Mouse (Mus musculus) spleen, postnatal 36 days (tissue): ENCODE results near the gene Fam71f2.

Source experiments
- DNase-seq, 2 experiments: peaks; one replicate each; pipeline ENCODE4 v3.0.0; 2022; ENCODE audit warnings: low spot score in 2 of 2, mixed read lengths in 1 of 2

Gene Fam71f2

DNA sequence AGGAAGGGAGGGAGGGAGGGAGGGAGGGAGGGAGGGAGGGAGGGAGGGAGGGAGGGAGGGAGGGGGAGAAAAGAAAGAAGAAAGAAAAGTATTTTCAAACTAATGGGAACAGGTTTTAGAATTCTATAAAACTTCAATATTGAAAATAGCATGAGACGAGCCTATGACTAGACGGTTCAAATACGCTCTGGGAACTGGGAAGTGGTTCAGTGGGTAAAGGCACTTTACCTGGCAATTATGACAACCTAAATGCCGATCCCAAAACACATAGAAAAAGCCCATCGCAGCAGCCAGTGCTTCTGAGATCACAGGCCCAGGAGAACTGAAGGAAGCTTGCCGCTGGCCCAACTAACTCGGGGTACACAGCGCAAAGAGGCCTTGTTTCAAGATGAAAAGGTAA is at the start of gene Fam71f2:
Fam71f2 (plus strand) TSS at position 301 of the 400 bp plus-strand sequence.
- no peak for DNase-seq

- no peak for DNase-seq
Observed at GRCm38 (mm10) chr6:29230386-29230785, 49.0 kb upstream of the Fam71f2 start.

DNA sequence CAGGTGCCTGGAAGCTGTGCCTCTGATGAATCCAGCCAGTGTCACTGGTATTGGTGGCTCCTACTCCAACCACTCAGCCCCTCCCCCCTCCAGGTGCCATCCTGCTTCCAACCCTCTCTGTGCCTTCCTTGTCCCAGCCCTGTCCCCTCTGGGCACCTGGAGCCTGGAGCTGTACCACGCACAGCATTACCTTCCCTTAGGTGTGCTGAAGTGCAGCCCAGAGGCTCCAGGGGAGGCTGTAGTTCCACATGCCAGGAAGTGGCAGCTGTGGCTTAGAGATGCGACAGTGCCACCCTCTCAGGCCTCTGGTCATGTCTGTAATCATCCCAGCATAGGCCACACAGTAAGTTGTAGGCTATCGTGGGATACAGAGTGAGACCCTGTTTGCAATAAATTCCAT is 47.6 kb upstream of the Fam71f2 start:
- DNase-seq, result no peak

GRCm38 (mm10) chr6:29232321-29232720 is 47.1 kb upstream of the Fam71f2 start:
- peak; percentile 39 to 47 for DNase-seq

- no peak for DNase-seq
Observed at GRCm38 (mm10) chr6:29233710-29234109, 45.7 kb upstream of the Fam71f2 start.

GRCm38 (mm10) chr6:29234272-29234671 is 45.1 kb upstream of the Fam71f2 start:
- peak in 1 of 2 experiments; percentile 25 for DNase-seq

- peak; percentile 28 to 41 for DNase-seq
Observed at GRCm38 (mm10) chr6:29240806-29241205, 38.6 kb upstream of the Fam71f2 start.

DNA sequence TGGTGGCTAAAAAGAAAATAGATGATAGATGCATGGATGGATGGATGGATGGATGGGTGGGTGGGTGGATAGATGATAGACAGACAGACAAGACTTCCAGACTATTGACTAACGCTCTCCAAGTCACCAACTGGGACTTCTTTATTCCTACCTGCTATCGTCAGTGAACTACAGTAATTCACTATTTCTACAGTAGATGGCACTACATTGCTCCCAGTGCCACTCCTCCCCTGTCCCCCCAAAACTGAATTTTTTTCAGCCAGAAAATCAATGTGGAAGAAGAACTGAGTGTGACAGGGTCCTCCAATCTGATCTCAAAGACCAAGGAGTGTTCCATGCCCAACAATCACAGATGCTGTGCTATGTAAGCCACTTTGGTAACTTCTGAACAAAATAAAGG is 37.7 kb upstream of the Fam71f2 start:
- no peak for DNase-seq

- no peak for DNase-seq
Observed at GRCm38 (mm10) chr6:29242265-29242664, 37.1 kb upstream of the Fam71f2 start.

DNA sequence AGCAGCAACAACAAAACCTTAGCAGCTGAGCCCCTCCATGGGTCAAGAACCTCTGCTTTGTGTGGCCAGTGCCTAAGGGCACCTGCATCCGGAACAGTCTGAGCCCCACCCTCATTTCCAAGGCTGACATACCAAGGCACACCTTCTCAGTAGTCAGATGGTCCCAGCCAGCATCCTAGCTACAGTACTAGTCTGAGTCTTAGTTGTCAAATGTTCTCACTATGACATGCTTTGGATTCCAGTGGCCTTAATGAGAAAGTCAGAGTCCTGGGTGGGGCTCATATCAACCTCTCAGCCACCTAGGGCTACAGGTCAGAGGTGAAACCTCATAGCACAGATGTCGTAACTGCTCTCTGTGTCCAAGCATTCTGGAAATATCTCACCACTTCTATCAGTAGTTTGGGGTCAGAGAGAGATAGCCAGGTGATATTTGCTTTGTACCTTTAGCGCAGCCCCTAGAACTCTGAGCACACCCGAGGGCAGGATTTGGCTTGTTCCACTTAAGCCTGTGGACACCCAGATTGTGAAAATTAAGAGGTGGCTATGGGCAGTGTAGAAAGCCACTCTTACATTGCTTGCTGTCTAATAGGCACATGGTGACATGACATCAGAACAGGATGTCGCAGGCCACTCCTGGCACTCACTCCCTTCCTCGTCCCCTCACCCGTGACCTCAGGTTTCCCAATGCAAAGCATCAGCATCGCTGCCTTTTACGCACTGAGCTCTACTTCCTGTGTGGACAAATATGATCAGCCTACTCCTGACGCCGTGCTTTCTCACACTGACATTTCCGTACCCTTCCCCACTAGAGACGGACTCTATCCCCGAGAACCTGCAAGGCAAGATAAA is 33.9 kb upstream of the Fam71f2 start:
- peak; percentile 19 to 25 for DNase-seq

- DNase-seq, result no peak
Observed at GRCm38 (mm10) chr6:29246183-29246582, 33.2 kb upstream of the Fam71f2 start.

GRCm38 (mm10) chr6:29246585-29246984 is 32.8 kb upstream of the Fam71f2 start:
- DNase-seq, result no peak

- DNase-seq, result no peak
Observed at GRCm38 (mm10) chr6:29247072-29247471, 32.3 kb upstream of the Fam71f2 start.

DNA sequence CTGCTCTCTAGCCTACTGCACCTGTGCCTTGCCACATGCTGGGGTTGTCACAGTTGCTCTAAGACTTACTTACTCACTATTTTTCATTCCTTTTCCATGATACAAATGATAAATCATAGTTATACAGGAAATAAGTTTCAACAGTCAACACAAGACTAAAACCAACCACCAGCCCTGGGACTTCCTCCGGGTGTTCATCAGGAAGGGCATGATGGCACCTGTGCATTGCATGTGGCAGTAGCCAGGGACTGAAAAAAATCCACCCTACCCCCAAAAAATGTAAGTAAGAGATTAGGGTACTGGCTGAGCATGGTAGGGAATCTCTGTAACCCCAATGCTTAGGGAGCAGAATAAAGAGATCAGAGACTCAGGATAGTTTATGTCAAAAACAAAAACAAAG is 20.0 kb upstream of the Fam71f2 start:
- DNase-seq, result no peak

GRCm38 (mm10) chr6:29261831-29262230 is 17.6 kb upstream of the Fam71f2 start:
- no peak for DNase-seq

GRCm38 (mm10) chr6:29263650-29264455 is 15.5 kb upstream of the Fam71f2 start:
- no peak for DNase-seq

DNA sequence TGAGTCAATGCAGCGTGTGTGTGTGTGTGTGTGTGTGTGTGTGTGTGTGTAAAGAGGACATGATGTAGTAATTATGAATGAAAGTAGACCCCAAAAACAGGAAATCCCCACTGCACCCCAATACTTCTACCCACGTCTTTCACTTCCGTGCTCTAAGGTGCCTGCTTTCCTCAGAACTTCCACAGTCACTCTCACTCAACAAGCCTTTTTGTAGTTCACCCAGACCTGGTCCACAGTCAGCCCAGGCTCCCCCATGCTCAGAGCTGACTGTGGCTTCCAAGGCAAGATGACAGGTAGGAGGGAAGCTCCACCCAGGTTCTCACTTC is 15.0 kb upstream of the Fam71f2 start:
- DNase-seq, result peak; percentile 21 to 26

- DNase-seq, result no peak
Observed at GRCm38 (mm10) chr6:29266936-29267335, 12.5 kb upstream of the Fam71f2 start.

- DNase-seq, result no peak
Observed at GRCm38 (mm10) chr6:29269006-29269668, 10.3 kb upstream of the Fam71f2 start.

DNA sequence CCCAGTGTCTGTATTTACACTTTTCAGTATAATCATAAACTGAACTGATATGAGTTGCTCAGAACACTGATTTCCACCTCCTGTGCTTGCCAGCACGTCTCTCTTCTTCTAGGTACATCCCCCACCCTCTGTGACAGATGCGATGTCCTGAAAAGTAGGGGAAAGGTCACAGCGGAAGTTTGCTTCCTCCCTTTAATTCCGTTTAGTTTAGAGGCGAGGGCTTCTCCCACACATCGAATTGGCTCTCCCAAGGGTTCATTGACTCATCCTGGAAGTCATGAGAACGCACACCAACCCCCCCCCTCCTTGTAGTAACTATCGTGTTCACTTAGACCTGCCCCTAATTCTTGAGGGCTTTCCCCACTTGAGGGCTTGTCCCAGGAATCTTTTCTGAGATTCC is 8.4 kb upstream of the Fam71f2 start:
- peak; percentile 48 to 56 for DNase-seq

DNA sequence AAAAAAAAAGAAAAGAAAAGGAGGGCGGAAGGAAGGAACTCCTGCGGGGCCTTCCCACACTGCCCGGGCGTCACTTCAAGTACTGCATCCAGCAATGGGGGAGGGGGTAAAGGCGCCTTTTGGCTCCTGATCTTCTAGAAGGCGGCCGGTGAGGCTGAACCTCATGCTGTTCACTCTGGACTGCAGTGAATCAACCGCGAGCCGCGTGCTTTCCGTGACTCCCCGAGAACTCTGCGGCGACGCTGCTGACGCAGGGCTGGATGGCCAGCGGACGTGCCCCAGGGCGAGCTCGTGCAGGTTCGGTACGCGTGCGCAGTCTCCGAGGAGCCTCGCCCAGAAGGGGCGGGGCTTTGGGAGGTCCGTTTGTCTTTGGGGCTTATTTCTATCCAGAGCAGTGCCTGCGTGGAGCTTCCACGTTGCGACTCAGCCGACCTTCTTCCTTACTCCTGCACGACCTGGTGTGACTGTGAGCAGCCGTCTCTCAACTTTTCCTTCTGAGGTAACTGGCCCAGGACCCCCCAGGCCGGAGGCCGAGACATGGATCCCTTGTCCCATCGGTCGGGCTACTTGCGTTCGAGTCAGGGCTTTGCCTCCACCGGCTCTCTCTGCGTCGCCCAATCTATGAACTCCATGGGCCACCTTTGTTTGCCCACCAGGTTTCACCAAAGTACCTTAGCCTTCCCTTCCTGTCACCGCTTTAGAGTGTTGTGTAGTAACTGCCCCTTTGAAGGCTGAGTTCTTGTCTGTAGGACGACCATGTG is 6.9 kb upstream of the Fam71f2 start, which contains the start of gene Hilpda:
Hilpda (plus strand) TSS at position 177 of the 761 bp plus-strand sequence.
- peak; percentile 91 to 92 for DNase-seq
